Mouse (Mus musculus) spleen, embryonic (tissue): ENCODE measurements at regions not wholly inside any gene's neighbourhood (a gene's known extent, or its start where the extent isn't known, plus 50 kb on each side); places are given as distances from the start of the nearest gene placed in this dataset.

Source experiments
- CTCF ChIA-PET: fragments of 350-600 bp; sonication (Branson Sonifier 250); formaldehyde crosslinking; loops from one replicate; lab custom pipeline; 2022; lab: Charles Lee

- CTCF ChIA-PET = no interaction called here
Observed at GRCm38 (mm10) chr16:70093224-70093623, 220.5 kb upstream of the Gbe1 start.

- CTCF ChIA-PET = interaction anchor here (0.7 kb wide), 1 partner anchor 315 kb away, joined by 3 read pairs; no protein-coding TSS in a partner anchor
Observed at GRCm38 (mm10) chr16:70095221-70095620, 218.5 kb upstream of the Gbe1 start.

- CTCF ChIA-PET = no interaction called here
Observed at GRCm38 (mm10) chr16:70103791-70104378, 209.9 kb upstream of the Gbe1 start.

DNA sequence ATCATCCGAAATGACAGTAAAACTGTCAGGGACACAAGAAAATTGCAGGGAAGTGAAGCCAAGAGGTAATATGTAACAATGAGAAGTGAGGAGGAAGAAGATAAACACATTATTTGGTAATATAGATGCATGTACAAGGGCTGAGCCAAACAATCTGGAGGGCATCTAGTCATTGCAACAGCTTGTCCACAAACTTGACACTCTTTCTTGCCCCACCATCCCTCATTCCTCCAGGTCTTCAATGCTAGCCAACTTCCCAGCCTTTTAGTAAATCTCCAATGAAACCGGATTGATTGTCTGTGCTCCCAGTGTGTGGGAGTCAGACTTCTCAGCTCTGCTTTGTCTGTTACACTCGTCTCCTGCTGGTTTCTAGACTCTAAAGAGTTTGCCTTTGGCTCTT is 172.3 kb upstream of the Gbe1 start:
- CTCF ChIA-PET = no interaction called here

DNA sequence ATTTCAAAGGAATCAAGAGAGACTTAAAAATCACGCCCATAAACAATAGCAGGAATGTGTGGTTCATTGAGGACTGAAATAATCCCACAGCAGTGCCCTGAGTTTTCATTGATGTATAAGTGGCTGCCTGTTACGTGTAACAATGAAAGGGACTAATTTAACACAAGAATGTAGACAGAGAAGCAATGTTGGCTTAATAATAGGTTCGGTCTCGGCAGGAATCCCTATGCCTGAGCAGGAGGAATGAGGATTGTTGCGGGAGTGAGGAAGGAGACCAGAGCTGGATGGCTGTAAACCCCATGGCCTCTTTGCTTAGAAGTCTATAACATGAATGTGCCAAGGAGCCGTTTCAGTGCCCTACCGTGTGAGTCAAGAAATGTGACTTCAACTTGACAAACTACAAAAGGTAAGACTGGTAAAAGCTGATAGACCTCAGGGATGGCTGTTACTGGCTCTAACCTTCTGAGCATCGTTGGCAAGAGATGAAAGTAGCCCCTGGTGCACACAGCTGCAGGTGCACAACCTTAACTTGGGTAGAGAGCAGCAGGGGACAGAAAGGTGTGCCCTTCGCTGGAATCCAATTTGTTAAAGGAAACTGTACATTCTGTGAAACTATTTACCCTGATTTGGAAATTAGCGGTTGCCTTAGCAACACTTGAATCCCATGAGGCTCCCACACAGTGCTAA is 165.9 kb upstream of the Gbe1 start:
- CTCF ChIA-PET = no interaction called here

GRCm38 (mm10) chr16:70154587-70154986 is 159.2 kb upstream of the Gbe1 start:
- CTCF ChIA-PET = no interaction called here

GRCm38 (mm10) chr16:70160539-70160938 is 153.2 kb upstream of the Gbe1 start:
- CTCF ChIA-PET = no interaction called here

- CTCF ChIA-PET = no interaction called here
Observed at GRCm38 (mm10) chr16:70175140-70175539, 138.6 kb upstream of the Gbe1 start.

DNA sequence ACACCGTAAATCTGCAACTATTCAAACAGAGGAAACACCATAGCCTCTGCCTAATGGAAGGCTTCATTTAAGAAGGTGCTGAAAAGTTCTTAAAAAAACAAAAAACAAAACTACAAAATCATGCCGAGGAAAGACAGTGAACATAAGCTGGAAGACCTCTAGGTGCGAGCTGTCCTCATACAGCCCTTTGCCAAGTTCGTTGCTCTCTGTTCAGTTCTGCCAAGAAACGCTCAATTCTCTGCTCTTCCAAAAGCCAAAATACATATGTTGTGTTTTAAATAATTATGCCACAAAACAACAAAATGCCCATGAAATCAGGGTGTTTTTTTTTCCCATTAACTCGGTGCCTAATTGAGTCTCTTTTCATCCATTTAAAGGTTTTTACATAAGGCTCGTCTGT is 134.8 kb upstream of the Gbe1 start:
- CTCF ChIA-PET = no interaction called here

DNA sequence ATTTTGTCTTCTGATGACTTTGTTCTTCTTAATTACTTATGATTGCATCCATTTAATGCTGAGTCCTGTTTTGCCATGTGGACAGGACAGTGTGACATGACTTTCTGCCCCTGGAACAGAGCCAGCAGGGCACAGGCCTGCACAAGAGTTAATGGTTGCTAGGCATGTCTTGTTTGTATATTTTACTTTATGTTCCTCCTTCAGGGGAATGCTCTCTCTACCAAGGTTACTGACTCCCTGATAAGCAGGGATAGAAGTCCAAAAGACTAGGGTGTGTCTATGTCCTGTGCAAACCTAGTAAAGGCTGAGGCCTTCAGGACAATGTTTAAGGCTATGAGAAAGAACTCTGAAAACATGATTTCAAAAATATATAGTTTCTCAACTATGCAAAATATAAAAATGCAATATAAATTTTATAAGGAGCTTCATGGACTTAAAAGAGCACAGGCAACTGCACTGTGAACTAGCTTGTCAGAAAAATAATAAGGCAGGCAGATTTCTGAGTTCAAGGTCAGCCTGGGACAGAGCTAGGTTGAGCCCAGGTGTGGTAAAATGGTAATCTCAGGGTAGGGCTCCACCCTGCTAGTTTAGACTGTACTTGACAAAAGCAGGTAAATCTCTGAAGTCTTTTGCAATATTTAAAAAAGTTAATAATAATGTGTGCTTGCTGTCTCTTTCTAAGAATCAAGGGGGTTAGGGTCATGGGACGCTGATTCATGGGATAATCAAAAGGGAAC is 99.7 kb upstream of the Gbe1 start:
- CTCF ChIA-PET = no interaction called here

DNA sequence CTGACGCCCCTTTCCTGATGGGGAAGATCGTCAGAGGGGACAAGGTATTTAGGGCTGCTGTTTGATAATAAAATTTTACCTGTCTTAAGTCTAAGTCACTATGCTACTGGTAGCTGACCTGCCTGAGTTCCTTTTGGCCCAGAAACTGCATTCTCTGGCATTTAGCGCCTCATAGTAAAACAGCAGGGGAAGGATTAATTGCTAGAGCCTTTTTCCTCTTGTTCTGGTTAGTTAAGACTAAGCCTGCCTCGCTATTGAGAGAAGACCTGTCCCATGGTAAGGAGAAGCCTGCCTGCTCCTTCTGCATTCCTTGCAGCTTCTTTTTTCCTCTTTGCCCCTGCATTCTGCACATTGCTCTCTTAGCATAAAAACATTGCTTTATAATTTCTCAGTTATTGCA is 98.9 kb upstream of the Gbe1 start:
- CTCF ChIA-PET = no interaction called here

DNA sequence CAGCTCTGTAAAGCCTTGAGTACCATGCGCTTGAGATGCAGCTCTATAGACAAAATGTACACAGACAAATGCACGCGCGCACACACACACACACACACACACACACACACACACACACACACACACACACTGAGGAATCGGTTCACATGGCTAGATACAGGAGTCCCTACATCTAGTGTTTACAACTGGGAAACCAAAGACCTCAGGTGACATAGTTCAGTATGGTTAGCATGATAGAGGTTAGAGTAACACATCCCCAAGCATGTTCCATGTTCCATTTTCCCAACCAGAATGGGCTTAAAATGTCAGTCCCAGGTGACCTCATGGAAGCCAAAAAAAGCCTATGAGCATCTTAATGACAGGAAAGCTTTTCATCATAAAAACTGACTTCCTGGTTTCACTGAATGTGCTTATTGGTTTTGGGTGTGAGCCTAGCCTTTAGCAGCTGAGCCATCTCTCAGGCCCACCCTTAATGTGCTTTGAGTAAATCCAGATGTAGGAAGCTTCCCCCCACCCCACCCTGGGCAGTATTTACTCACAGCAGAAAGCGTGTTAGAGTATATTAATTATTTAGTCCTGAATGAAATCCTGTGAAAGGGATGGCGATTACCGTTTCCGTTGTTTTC is 86.0 kb upstream of the Gbe1 start:
- CTCF ChIA-PET = no interaction called here

- CTCF ChIA-PET = no interaction called here
Observed at GRCm38 (mm10) chr16:70232706-70233105, 81.0 kb upstream of the Gbe1 start.

DNA sequence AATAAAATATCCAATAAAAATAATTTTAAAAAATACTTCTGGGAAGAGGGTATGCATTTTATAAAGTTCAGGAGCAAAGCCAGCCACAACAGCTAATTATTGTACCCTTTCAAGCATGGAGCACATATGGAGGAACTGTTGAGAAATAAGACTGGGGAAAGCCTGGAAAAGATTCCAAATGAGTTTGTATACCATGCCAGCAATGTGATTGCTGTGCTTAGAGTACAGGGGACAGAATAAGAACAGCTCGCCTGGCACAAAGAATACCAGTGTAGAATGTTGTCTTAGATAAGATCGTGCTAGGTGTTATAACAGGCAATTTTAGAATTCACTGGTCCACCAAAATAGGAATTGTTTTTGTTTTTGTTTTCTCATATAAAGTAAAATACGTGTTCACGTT is 78.6 kb upstream of the Gbe1 start:
- CTCF ChIA-PET = no interaction called here

GRCm38 (mm10) chr16:70239432-70239941 is 74.3 kb upstream of the Gbe1 start:
- CTCF ChIA-PET = no interaction called here

GRCm38 (mm10) chr16:70244205-70244756 is 69.5 kb upstream of the Gbe1 start:
- CTCF ChIA-PET = no interaction called here

DNA sequence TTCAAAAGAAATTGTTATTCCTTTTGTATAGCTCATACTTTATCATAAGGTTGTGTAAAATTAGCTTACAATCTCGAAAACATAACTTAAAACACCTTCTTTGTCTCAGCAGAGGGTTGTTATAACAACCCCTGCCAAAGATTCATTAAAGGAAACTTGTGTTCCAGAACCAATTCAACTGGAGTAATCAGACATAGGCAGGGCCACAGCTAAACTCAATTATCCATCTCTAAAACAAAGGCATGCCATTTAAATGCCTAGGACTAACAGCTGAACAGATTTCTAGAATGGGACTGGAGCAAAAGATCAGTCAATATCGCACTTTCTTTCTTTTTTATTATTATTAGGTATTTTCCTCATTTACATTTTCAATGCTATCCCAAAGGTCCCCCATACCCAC is 68.8 kb upstream of the Gbe1 start:
- CTCF ChIA-PET = no interaction called here

DNA sequence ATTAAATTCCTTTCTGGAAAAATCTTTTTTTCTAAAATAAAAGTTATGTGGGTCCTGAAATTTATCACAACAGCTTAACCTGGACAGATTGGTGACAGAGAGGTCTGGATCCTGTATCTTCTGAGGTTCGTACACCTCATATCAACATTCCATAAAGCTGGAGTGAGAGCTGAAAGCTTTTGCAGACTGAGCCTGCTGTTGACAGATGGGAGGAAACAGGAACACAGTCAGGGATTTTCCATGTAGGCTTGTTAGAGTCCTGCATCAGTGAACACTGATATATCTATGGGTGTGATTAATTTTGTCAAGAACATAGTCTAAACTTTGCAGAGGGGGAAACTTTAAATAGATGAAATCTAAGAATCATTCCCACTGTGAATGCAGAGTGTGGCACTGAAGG is 54.4 kb upstream of the Gbe1 start:
- CTCF ChIA-PET = no interaction called here

GRCm38 (mm10) chr16:70260151-70260550 is 53.6 kb upstream of the Gbe1 start:
- CTCF ChIA-PET = no interaction called here
